Mouse (Mus musculus) c-Kit-positive CD71-negative TER-119-negative erythroid progenitor cells, embryonic 14.5 days (primary cell): ENCODE measurements around the gene Cfap97.
A peak's percentile ranks its signal among the peaks of the same experiment; 100 is the strongest.
"Not testable (repeated sequence)": the region's sequence is repeated elsewhere in the genome, so short reads cannot be mapped to it uniquely, and the experiment has no call there.

Experiments used
- DNase-seq: peaks from one replicate; pipeline ENCODE4 v3.0.0-alpha.2; 2013; ENCODE audit warnings: low read depth

The Cfap97 gene

GRCm38 (mm10) chr8:46151202-46152062 is at the start of gene Cfap97:
Cfap97 (plus strand) TSS chr8:46151771.
- DNase-seq, result no peak

- no peak for DNase-seq
Observed at GRCm38 (mm10) chr8:46103434-46103833, 48.1 kb upstream of the Cfap97 start.

GRCm38 (mm10) chr8:46107690-46108089 is 43.9 kb upstream of the Cfap97 start:
- DNase-seq, result no peak

DNA sequence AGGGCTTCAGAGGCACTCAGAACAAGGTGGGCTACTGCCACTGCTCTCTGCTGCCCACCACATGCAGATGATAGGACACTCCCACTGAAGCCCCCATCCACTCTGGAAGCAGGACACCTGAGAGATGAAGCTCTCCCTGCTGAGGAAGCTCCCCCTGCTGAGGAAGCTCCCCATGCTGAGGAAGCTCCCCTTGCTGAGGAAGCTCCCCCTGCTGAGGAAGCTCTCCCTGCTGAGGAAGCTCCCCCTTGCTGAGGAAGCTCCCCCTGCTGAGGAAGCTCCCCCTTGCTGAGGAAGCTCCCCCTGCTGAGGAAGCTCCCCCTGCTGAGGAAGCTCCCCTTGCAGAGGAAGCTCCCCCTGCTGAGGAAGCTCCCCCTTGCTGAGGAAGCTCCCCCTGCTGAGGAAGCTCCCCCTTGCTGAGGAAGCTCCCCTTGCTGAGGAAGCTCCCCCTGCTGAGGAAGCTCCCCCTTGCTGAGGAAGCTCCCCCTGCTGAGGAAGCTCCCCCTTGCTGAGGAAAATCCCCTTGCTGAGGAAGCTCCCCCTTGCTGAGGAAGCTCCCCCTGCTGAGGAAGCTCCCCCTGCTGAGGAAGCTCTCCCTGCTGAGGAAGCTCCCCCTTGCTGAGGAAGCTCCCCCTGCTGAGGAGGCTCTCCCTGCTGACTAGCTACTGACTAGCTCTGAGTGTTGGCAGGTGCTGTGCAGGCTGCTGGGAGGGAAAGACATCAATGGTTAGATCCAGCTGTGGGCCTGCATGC is 38.0 kb upstream of the Cfap97 start:
- not testable (repeated sequence) for DNase-seq

DNA sequence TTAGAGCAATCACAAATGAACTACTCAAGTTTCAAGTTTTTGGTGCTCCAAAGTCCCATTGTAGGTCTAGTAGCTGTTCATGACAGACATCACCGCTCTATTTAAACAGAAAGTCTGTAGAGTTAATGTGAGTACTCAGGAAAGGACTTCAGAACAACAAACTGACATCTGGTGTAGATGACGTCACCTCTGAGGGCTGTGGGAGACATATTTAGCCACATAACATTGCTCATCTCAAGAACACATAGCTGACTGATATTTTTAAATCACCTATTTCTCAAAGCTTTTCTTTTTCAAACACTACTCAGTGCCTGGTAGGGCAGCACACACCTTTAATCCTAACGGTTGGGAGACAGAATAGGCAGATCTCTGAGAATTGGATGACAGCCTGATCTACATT is 34.4 kb upstream of the Cfap97 start:
- no peak for DNase-seq

DNA sequence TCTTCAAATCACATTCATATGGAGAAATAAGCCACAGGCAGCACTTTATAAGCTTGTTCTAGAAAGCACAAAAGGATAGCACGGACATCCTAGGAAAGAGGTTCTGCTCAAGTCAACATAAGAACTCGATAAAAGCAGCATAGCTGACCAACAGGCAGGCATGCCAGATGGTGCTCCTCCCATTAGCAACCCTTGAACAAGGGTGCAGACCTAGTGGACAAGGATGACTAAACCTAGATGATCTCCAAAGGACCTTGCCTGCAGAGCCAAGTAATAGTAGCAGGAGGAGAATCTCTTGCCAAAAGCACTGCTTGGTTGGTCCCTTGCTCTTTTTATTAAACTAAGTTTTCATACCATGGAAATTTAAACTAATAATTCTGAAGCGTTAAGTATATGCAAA is 32.4 kb upstream of the Cfap97 start:
- DNase-seq, result no peak

DNA sequence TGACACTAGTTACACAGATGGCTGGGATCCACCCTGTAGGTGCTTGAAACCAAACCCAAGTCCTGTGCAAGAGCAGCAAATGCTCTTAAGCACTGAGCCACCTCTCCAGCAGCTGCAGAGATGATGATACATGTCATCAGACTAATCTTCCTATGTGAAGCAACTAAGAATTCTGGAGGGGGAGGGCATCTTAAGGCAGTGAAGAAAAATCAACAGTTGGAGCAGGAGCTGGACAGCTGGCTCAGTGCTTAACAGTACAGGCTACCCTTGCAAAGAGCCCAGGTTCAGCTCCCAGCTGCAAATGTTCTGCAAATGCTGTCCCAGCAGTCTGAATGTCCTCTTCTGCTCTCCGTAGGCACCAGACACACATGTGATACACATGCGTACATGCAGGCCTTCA is 29.1 kb upstream of the Cfap97 start:
- DNase-seq, result no peak

DNA sequence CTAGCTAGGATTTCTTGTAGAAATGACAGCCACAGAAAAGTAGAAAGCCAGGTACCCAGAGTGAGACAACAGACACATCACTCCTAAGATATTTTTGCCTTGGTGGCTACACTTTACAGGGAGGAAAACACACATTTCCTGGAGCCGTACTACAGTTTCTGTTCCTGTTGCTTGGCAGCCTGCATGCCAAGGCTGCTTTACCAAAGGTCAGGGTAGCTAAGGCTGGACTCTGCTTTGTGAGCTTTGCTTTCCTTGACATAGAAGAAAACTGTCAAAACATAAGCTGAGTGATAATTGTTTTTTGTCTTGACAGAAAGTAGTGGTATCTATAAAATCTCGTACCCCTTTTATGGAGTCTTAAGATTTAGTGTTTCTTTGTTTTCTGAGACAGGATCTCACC is 21.1 kb upstream of the Cfap97 start:
- DNase-seq, result no peak

GRCm38 (mm10) chr8:46135546-46135945 is 16.0 kb upstream of the Cfap97 start:
- DNase-seq, result not testable (repeated sequence)

- DNase-seq, result no peak
Observed at GRCm38 (mm10) chr8:46137336-46137735, 14.2 kb upstream of the Cfap97 start.

DNA sequence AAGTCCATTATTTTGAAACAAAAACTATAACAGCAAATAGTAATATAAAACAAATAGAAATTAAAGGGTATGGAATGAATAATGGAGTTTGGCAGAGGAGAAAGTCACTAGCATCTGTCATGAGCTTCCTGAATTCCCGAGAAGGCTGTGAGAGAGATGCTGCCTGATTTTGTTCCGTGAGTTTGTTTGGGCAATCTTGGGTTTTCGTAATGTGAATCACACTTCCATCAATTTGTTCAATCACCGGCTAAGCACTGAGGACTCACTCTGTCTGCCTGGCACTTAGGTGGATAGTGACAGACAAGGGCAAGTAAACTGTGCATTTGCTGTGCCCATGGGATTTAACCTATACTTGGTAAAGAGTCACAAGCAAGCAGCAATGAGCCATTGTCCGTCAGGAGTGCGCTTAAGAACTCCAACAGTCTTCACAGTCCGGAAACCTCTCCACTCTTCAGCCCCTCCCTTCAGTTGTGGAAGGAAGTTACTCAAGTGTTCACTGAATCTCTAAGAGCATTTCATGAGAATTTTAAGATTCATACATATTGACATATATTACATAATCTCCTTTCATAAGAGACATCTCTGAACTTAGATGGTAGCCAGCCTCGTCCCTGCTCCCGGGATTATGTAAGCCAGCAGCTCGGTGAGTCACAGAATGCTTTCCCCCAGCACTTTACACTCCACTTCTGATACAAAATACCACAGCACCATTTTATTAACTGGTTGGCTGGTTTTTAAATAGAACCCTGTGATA is 13.6 kb upstream of the Cfap97 start:
- DNase-seq, result no peak

DNA sequence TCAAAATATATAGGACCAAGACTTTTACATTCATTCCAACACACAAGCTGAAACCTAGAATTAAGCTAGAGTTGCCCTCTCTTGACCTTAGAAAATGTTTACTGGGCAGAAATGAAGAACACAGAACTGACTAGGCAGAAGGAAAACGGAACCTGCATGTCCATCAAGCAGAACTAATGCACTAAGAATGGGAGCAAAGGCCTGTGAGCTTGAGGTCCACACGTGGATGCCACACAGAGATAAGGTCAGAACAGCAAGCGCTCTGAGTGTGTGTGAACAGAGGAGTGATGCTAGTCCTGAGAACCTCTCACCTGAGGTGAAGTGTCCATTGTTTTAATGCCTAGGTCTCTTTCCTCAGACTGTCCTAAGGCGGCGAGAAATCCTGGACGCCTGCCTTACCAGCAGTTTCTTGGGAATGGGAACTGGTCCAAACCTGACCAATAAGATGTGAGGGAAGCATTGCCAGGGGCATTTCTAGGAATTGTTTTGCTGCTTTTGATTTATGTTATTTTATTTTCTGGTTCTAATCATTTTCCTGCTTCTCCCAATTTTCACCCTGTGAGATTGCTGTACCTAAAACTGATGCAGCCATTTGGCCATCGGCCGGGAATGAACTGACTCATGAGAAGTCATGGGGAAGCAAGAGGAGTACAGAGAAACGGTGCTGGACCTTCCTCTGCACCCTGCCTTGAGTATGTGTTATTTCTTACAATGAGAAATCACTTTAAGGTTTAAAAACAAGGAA is 11.0 kb upstream of the Cfap97 start:
- DNase-seq, result no peak

GRCm38 (mm10) chr8:46141688-46142087 is 9.9 kb upstream of the Cfap97 start:
- DNase-seq, result no peak

GRCm38 (mm10) chr8:46142498-46143081 is 9.0 kb upstream of the Cfap97 start:
- no peak for DNase-seq

DNA sequence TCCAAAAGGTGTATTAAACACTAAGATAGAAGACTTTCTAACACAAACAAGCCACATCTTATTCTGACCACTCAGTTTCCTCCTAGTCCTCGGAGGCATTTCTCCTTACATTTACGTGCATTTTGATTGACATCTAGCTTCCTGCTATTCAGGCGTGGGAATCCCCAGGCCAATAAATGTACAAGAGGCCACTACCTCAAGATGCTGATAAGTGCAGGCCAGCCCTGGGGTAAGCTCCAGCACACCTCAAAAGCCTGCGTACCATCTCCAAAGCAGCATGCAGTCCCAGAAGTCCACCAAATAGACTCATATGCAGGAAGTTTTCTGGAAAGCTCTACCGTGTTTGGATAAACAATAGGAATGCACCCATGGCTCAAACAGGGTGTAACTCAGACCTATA is 8.1 kb upstream of the Cfap97 start:
- no peak for DNase-seq

GRCm38 (mm10) chr8:46143924-46144323 is 7.6 kb upstream of the Cfap97 start:
- DNase-seq, result no peak

- no peak for DNase-seq
Observed at GRCm38 (mm10) chr8:46146173-46146572, 5.4 kb upstream of the Cfap97 start.

DNA sequence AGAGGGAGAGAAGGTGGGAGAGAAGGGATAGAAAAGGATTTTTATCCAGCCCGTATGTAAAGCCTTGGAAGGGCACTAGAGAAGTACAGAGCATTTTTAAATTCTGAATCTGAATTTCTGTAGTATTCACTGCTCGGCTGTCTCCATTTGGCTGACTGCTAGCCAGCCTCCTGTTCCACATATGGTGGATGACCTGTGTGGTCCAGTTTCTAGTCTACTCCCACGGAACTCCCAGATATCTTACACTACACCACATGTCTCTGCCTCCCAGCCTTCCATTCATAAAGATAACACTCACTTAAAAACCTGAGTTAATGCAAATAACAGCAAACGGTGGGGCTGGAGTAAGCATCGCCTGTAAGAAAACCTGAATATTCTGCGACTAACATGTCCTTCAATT is 2.3 kb upstream of the Cfap97 start:
- DNase-seq, result no peak

GRCm38 (mm10) chr8:46149782-46150181 is 1.8 kb upstream of the Cfap97 start:
- no peak for DNase-seq

DNA sequence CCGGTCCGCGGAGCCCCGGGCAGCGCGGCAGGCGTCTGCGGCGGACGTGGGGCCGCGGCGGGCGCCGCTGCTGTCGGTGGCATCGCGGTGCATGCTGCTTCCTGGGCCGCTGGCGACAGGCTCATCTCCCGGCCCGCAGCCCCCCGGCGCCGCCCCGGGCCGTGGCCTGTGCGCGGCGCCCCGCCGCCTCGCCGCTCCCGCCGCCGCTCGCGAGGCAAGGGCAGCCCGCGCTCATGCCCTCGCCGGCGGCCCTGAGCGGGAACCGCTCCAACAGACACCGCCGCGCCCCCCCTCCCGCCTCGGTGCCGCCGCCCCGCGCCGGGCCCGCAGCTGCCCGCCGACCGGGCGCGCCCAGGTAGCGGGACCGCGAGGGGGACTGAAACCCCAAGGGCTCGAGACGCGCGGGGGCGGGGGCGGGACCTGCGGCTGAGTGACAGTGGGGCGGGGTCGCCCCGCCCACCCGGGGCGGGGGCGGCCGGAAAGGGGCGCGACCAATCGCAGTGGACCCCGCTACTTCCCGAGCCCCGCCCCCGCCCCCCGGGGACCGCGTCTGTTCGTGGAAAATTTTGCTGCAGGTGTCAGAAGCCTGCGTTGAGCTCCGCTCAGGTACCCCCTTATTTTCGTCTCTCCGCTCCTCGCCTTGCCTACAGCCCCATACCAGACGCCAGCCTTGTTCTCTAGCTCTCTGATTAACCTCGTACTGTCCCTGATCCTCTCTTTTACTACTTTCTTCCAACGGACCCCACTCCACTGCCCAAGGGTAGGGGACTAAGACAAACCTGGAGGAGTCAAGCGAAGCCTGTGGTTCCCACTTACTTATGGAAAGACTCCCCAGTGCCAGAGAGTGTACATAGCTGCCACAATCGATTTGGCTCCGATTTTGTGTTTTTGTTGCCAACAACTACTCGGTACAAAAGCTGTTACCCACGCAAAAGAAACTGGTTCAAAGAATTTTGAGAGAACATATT is 777 bp downstream of the Cfap97 start, which contains the start of gene Snx25:
TSS of gene Snx25 (minus strand) at position 96 of the 968 bp plus-strand sequence.
- peak; percentile 59 for DNase-seq
